Mouse (Mus musculus) CH12.LX (cell line): ENCODE measurements around the gene Rsph9. TPM values are rescaled to one million over a fixed set of nuclear protein-coding genes. Genes with fewer than 3 reads are reported as not detected.

Experiments
- DNase-seq: peaks from one replicate; pipeline ENCODE4 v3.0.0-alpha.2; 2013; ENCODE audit errors: extremely low read depth
- H3K27ac ChIP-seq: 2 replicates; pipeline ENCODE4 v1.5.1; 2012; ENCODE audit warnings: low read depth, mild to moderate bottlenecking, control low read depth, moderate library complexity; ENCODE audit not compliant: insufficient read depth
- H3K27me3 ChIP-seq: replicated peaks from 2 replicates; pipeline ENCODE3; 2012; ENCODE audit warnings: inconsistent platforms
- H3K36me3 ChIP-seq, 2 experiments: replicated peaks in 1 of 2; 2 replicates each; pipeline versions ENCODE3 to v1.6.1; 2012; ENCODE audit warnings: inconsistent platforms in 1 of 2, low read length in 1 of 2, mild to moderate bottlenecking in 1 of 2, mixed read lengths in 1 of 2, moderate library complexity in 1 of 2; ENCODE audit not compliant: control insufficient read depth in 1 of 2, insufficient read depth in 1 of 2
- H3K4me1 ChIP-seq, 2 experiments: 2 replicates each; pipeline ENCODE4 v1.6.1; 2012; ENCODE audit warnings: inconsistent platforms in 1 of 2, moderate library complexity in 1 of 2; ENCODE audit not compliant: insufficient read depth in 2 of 2, control insufficient read depth in 1 of 2
- H3K4me2 ChIP-seq: 2 replicates; pipeline ENCODE4 v1.6.1; 2012; ENCODE audit warnings: low read depth, mild to moderate bottlenecking, control low read depth; ENCODE audit not compliant: poor library complexity, insufficient read depth, severe bottlenecking
- H3K4me3 ChIP-seq, 3 experiments: fragments of 150-350 bp in 1 of 3; sonication (generic) in 1 of 3; replicated peaks in 1 of 3; 2 replicates each; pipeline versions ENCODE3 to v1.5.1; 2011 to 2012; ENCODE audit warnings: low read depth in 2 of 3, low read length in 2 of 3, mild to moderate bottlenecking in 2 of 3, moderate library complexity in 2 of 3, control low read depth in 1 of 3, improper control_type of control experiment in 1 of 3, inconsistent platforms in 1 of 3, mixed read lengths in 1 of 3; ENCODE audit not compliant: poor library complexity in 1 of 3
- H3K79me2 ChIP-seq: replicated peaks from 2 replicates; pipeline ENCODE4 v1.6.1; 2012; ENCODE audit warnings: mild to moderate bottlenecking, moderate library complexity; ENCODE audit not compliant: control insufficient read depth, poor library complexity, insufficient read depth, severe bottlenecking; ENCODE audit errors: extremely low read depth
- H3K9ac ChIP-seq: 2 replicates; pipeline ENCODE4 v1.6.1; 2012; ENCODE audit warnings: low read depth, mild to moderate bottlenecking, control low read depth, moderate library complexity; ENCODE audit not compliant: insufficient read depth
- H3K9me3 ChIP-seq: replicated peaks from 2 replicates; pipeline ENCODE3; 2012; ENCODE audit warnings: low read length, inconsistent platforms, mixed read lengths
- BHLHE40 ChIP-seq: IDR thresholded peaks from 2 replicates; pipeline ENCODE4 v1.6.1; 2011; ENCODE audit warnings: mild to moderate bottlenecking, low read depth, low read length, improper control_type of control experiment
- CHD2 ChIP-seq: IDR thresholded peaks from 2 replicates; pipeline ENCODE4 v1.6.1; 2011; ENCODE audit warnings: low read length, improper control_type of control experiment
- CTCF ChIP-seq, 2 experiments: IDR thresholded peaks in 1 of 2; conservative IDR thresholded peaks in 1 of 2; 2 replicates each; pipeline ENCODE4 v1.5.1; 2011 to 2012; ENCODE audit warnings: low read depth in 2 of 2, low read length in 2 of 2, improper control_type of control experiment in 1 of 2, inconsistent platforms in 1 of 2, mild to moderate bottlenecking in 1 of 2, moderate library complexity in 1 of 2
- E2F4 ChIP-seq: IDR thresholded peaks from 2 replicates; pipeline ENCODE4 v1.6.1; 2011; ENCODE audit warnings: low read depth, low read length, improper control_type of control experiment; ENCODE audit not compliant: insufficient replicate concordance
- ELF1 ChIP-seq: IDR thresholded peaks from 2 replicates; pipeline ENCODE4 v1.6.1; 2014; ENCODE audit warnings: low read depth, mild to moderate bottlenecking, inconsistent platforms, low read length, improper control_type of control experiment
- EP300 ChIP-seq: IDR thresholded peaks from 2 replicates; pipeline ENCODE4 v1.6.1; 2011; ENCODE audit warnings: low read length, improper control_type of control experiment
- ETS1 ChIP-seq: conservative IDR thresholded peaks from 2 replicates; pipeline ENCODE4 v1.6.1; 2012; ENCODE audit warnings: low read depth, mild to moderate bottlenecking, inconsistent platforms, low read length, improper control_type of control experiment, moderate library complexity
- GABPA ChIP-seq: IDR thresholded peaks from 2 replicates; pipeline ENCODE4 v1.6.1; 2012; ENCODE audit warnings: low read depth, low read length, improper control_type of control experiment, inconsistent platforms; ENCODE audit not compliant: insufficient replicate concordance
- HCFC1 ChIP-seq: IDR thresholded peaks from 2 replicates; pipeline ENCODE4 v1.6.1; 2012; ENCODE audit warnings: low read depth, mild to moderate bottlenecking, inconsistent platforms, low read length, improper control_type of control experiment
- IRF4 ChIP-seq: IDR thresholded peaks from 2 replicates; pipeline ENCODE4 v1.6.1; 2014; ENCODE audit warnings: low read depth, mild to moderate bottlenecking, inconsistent platforms, low read length, improper control_type of control experiment
- JUN ChIP-seq: IDR thresholded peaks from 2 replicates; pipeline ENCODE4 v1.6.1; 2011; ENCODE audit warnings: low read depth, mild to moderate bottlenecking, low read length, improper control_type of control experiment, moderate library complexity; ENCODE audit not compliant: insufficient read depth
- JUND ChIP-seq: conservative IDR thresholded peaks from 2 replicates; pipeline ENCODE4 v1.6.1; 2011; ENCODE audit warnings: low read depth, low read length, improper control_type of control experiment
- KAT2A ChIP-seq: IDR thresholded peaks from 2 replicates; pipeline ENCODE4 v1.6.1; 2012; ENCODE audit warnings: low read length, improper control_type of control experiment, inconsistent platforms; ENCODE audit not compliant: insufficient replicate concordance
- MAFK ChIP-seq: IDR thresholded peaks from 2 replicates; pipeline ENCODE4 v1.6.1; 2011; ENCODE audit warnings: low read length, improper control_type of control experiment; ENCODE audit not compliant: insufficient replicate concordance
- MAX ChIP-seq: IDR thresholded peaks from 2 replicates; pipeline ENCODE4 v1.6.1; 2011; ENCODE audit warnings: low read length, improper control_type of control experiment
- MAZ ChIP-seq: IDR thresholded peaks from 2 replicates; pipeline ENCODE4 v1.6.1; 2012; ENCODE audit warnings: low read depth, mild to moderate bottlenecking, inconsistent platforms, low read length, improper control_type of control experiment, moderate library complexity
- MEF2A ChIP-seq: IDR thresholded peaks from 2 replicates; pipeline ENCODE4 v1.6.1; 2014; ENCODE audit warnings: low read depth, mild to moderate bottlenecking, inconsistent platforms, low read length, improper control_type of control experiment, borderline replicate concordance
- MYC ChIP-seq: IDR thresholded peaks from 2 replicates; pipeline ENCODE4 v1.6.1; 2011; ENCODE audit warnings: low read depth, mild to moderate bottlenecking, improper control_type of control experiment, low read length
- NELFE ChIP-seq: IDR thresholded peaks from 2 replicates; pipeline ENCODE4 v1.6.1; 2011; ENCODE audit warnings: low read depth, low read length, improper control_type of control experiment
- NRF1 ChIP-seq: IDR thresholded peaks from 2 replicates; pipeline ENCODE4 v1.6.1; 2014; ENCODE audit warnings: low read depth, mild to moderate bottlenecking, inconsistent platforms, low read length, improper control_type of control experiment, moderate library complexity
- PAX5 ChIP-seq: IDR thresholded peaks from 2 replicates; pipeline ENCODE4 v1.6.1; 2012; ENCODE audit warnings: low read length, inconsistent platforms, mixed read lengths
- POLR2A ChIP-seq: IDR thresholded peaks from 2 replicates; pipeline ENCODE4 v1.6.1; 2011; ENCODE audit warnings: low read depth, mild to moderate bottlenecking, improper control_type of control experiment, low read length
- POLR2AphosphoS2 ChIP-seq: IDR thresholded peaks from 2 replicates; pipeline ENCODE4 v1.6.1; 2011; ENCODE audit warnings: low read depth, low read length, improper control_type of control experiment
- RAD21 ChIP-seq: IDR thresholded peaks from 2 replicates; pipeline ENCODE4 v1.6.1; 2011; ENCODE audit warnings: low read depth, mild to moderate bottlenecking, low read length, improper control_type of control experiment, moderate library complexity
- RCOR1 ChIP-seq: conservative IDR thresholded peaks from 2 replicates; pipeline ENCODE4 v1.6.1; 2012; ENCODE audit warnings: low read depth, mild to moderate bottlenecking, inconsistent platforms, low read length, improper control_type of control experiment
- SIN3A ChIP-seq: IDR thresholded peaks from 2 replicates; pipeline ENCODE4 v1.6.1; 2012; ENCODE audit warnings: low read length, improper control_type of control experiment, inconsistent platforms
- TBP ChIP-seq: conservative IDR thresholded peaks from 2 replicates; pipeline ENCODE4 v1.6.1; 2011; ENCODE audit warnings: low read depth, low read length, improper control_type of control experiment
- TCF12 ChIP-seq: IDR thresholded peaks from 2 replicates; pipeline ENCODE4 v1.6.1; 2014; ENCODE audit warnings: low read depth, mild to moderate bottlenecking, inconsistent platforms, low read length, improper control_type of control experiment
- USF1 ChIP-seq: IDR thresholded peaks from 2 replicates; pipeline ENCODE4 v1.6.1; 2014; ENCODE audit warnings: low read depth, mild to moderate bottlenecking, inconsistent platforms, low read length, improper control_type of control experiment
- USF2 ChIP-seq: conservative IDR thresholded peaks from 2 replicates; pipeline ENCODE4 v1.6.1; 2011; ENCODE audit warnings: low read depth, low read length, improper control_type of control experiment
- dilution Hi-C: fragments of 300-500 bp; cut with MboI; formaldehyde crosslinking; loops from 2 replicates; pipeline ENCODE4 v1.14.3; 2020; ENCODE audit warnings: low sequenced_read_pairs; ENCODE audit not compliant: extremely low pct_unique_long_range_greater_than_20kb, extremely low pct_ligation_motif_present
- in situ Hi-C: fragments of 300-500 bp; cut with MboI; formaldehyde crosslinking; loops from 3 replicates; pipeline ENCODE4 v1.14.3; 2019; ENCODE audit warnings: low sequenced_read_pairs, low pct_ligation_motif_present, low pct_unique_long_range_greater_than_20kb, mixed read lengths
- polyA plus RNA-seq: library from polyadenylated mRNA; unstranded; fragments of >175 nt; gene quantifications from 2 replicates; pipeline ENCODE4 v1.2.1, GENCODE M21; 2012; ENCODE audit warnings: low read depth; ENCODE audit not compliant: insufficient read length
- total RNA-seq, 2 experiments: library from RNA; depleted of rRNA; stranded (reverse); fragments of 300-350 nt in 1 of 2; fragments of >200 nt in 1 of 2; gene quantifications; 2 replicates each; pipeline ENCODE4 v1.2.3; 2012 to 2014

Rsph9 gene
- total and polyA plus RNA-seq, 3 experiments: 0.61 to 1.1 TPM; not detected in 1

DNA sequence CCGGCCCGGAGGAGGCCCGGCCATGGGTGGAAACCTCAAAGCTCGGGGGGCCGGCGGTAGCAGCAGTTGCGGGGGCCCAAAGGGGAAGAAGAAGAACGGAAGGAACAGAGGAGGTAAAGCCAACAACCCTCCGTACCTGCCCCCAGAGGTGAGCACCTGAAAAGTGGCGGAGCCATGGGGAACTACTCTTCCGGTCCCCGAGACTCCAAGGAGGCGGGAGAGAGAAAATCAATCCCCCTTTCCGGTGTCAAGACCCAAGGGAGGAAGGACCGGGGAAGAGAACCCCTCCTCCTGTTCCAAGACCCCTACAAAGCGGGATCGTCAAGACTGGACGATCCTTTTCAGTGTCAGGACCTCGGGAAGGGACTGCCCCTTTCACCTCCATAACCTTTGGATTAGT, 17.2 kb upstream of the Rsph9 start:
- TF ChIP-seq TCF12 (peak; percentile 14; the same call in 1 of the 2 replicates), ETS1 (no peak), BHLHE40 (no peak), RCOR1 (no peak), GABPA (no peak), NELFE (no peak; the same call in 1 of the 2 replicates), MAZ (no peak; the same call in none of the 2 replicates), POLR2AphosphoS2 (no peak), MEF2A (0 out of 2 replicates have a peak, but pooled peaks have one; percentile 17), CTCF (conservative IDR thresholded peaks at IDR 0.05 in 1 of 2, IDR thresholded peaks at IDR 0.05 in 1 of 2; ENCODE audit: low read depth in 2 of 2, low read length in 2 of 2) (no peak), EP300 (no peak), ELF1 (no peak), MAFK (no peak)
- TF ChIP-seq, all 38 proteins: peak for 2
- in situ Hi-C loops (no loop called here), dilution Hi-C loops (no loop called here)
- Histone ChIP-seq H3K9ac (peak overlapping the region; percentile 97), H3K4me3 (peak overlapping the region; percentile 67 to 94 (median 82)), H3K4me1 (peaks cover 16 to 35% of the 10 kb centered on the region in 2 experiments), H3K27me3 (no peaks in the 10 kb centered on the region), H3K4me2 (0 out of 2 replicates have a peak overlapping the region, but pooled peaks have one; percentile 0), H3K9me3 (no peaks in the 10 kb centered on the region), H3K79me2 (peaks cover 15% of the 10 kb centered on the region), H3K36me3 (peaks cover 23 to 24% of the 10 kb centered on the region in 2 experiments), H3K27ac (peak overlapping the region; percentile 98)
- no peak for DNase-seq

DNA sequence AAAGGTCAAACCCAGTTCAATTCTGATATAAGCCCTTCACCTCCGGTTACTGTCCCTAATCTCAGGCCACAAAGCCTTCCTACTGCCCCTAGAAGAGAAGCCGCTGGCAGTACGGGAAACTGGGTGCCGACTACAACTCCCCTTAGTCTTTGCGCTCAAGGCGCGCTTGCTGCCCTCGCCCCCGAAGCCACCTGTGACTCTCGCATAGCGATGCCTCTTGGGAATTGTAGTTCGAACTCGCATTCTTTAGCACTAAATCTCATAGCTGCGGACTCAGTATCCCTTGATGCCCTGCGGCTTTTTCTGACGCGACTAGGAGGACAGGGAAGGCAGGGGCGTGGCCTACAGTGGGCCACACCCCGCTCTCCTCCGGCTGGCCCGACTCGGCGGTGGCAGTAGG, 16.7 kb upstream of the Rsph9 start, which contains the start of gene Gtpbp2:
Gtpbp2 (plus strand) TSS at position 347 of the 400 bp plus-strand sequence.
- H3K4me3 ChIP-seq: peak within 1 kb of the TSS; percentile 67 to 94 (median 82)
- peaks cover 14 to 35% of the 10 kb centered on the region in 2 experiments for H3K4me1 ChIP-seq
- H3K9me3 ChIP-seq: no peaks in the 10 kb centered on the region
- peak; percentile 99 for DNase-seq
- H3K79me2 ChIP-seq: peaks cover 15% of the 10 kb centered on the region
- peak within 1 kb of the TSS; percentile 98 for H3K27ac ChIP-seq
- TF ChIP-seq EP300: no peak
- no peak for TF ChIP-seq JUND
- TF ChIP-seq RAD21: no peak
- no peak for TF ChIP-seq USF2
- peak; percentile 99 for TF ChIP-seq KAT2A
- TF ChIP-seq IRF4: peak; percentile 44; the same call in 1 of the 2 replicates
- TF ChIP-seq E2F4: peak; percentile 55; the same call in 1 of the 2 replicates
- TF ChIP-seq MYC: peak; percentile 62; the same call in 1 of the 2 replicates
- TF ChIP-seq HCFC1: peak; percentile 94
- peak; percentile 51 for TF ChIP-seq USF1
- TF ChIP-seq GABPA: peak; percentile 82; the same call in 1 of the 2 replicates
- TF ChIP-seq MAX: no peak; the same call in 1 of the 2 replicates
- TF ChIP-seq ELF1: peak; percentile 84
- TF ChIP-seq SIN3A: peak; percentile 80; the same call in 1 of the 2 replicates
- TF ChIP-seq POLR2A: peak; percentile 41
- peak; percentile 75 for TF ChIP-seq TBP
- peak; percentile 55 for TF ChIP-seq NRF1
- TF ChIP-seq PAX5: no peak
- peak; percentile 91 for TF ChIP-seq MAZ
- TF ChIP-seq CHD2: peak; percentile 95
- no peak for TF ChIP-seq JUN
- TF ChIP-seq NELFE: no peak
- peak within 1 kb of the TSS; percentile 83 for H3K4me2 ChIP-seq
- H3K9ac ChIP-seq: peak within 1 kb of the TSS; percentile 97
- no peaks in the 10 kb centered on the region for H3K27me3 ChIP-seq
- in situ Hi-C loops: no loop called here
- H3K36me3 ChIP-seq: peaks cover 18 to 19% of the 10 kb centered on the region in 2 experiments
- dilution Hi-C loops: no loop called here
